Mouse (Mus musculus): ENCODE measurements at regions not wholly inside any gene's neighbourhood (a gene's known extent, or its start where the extent isn't known, plus 50 kb on each side); places are given as distances from the start of the nearest gene placed in this dataset.

- intact Hi-C loops (cut with DNase I), result no loop called here
Observed at GRCm38 (mm10) chr6:31171831-31172569, 213.1 kb upstream of the Klf14 start.

GRCm38 (mm10) chr6:31175769-31176168 is 216.9 kb upstream of the Klf14 start:
- DNase-seq (ENCODE audit: low spot score in 2 of 2), result no peak
- intact Hi-C loops (cut with DNase I), result loop anchor here (5.0 kb wide), 1 partner anchor 98 kb away; no protein-coding TSS in a partner anchor

More at GRCm38 (mm10) chr6:31171831-31172569, 213.1 kb upstream of the Klf14 start:
- peak; percentile 41 to 46 for DNase-seq (ENCODE audit: low spot score in 2 of 2)

GRCm38 (mm10) chr6:31176368-31176767 is 217.5 kb upstream of the Klf14 start:
- no peak for DNase-seq (ENCODE audit: low spot score in 2 of 2)

GRCm38 (mm10) chr6:31176831-31177230 is 218.0 kb upstream of the Klf14 start:
- intact Hi-C loops (cut with DNase I), result loop anchor here (5.0 kb wide), 1 partner anchor 100 kb away; no protein-coding TSS in a partner anchor

More at GRCm38 (mm10) chr6:31176368-31176767, 217.5 kb upstream of the Klf14 start:
- intact Hi-C loops (cut with DNase I), result loop anchor here (5.0 kb wide), 1 partner anchor 99 kb away; no protein-coding TSS in a partner anchor

GRCm38 (mm10) chr6:31178201-31178880 is 219.5 kb upstream of the Klf14 start:
- DNase-seq (ENCODE audit: low spot score in 2 of 2), result no peak
- intact Hi-C loops (cut with DNase I), result loop anchor here (5.0 kb wide), 1 partner anchor 101 kb away; no protein-coding TSS in a partner anchor

More at GRCm38 (mm10) chr6:31176831-31177230, 218.0 kb upstream of the Klf14 start:
- DNase-seq (ENCODE audit: low spot score in 2 of 2), result no peak

- DNase-seq (ENCODE audit: low spot score in 2 of 2), result no peak
- intact Hi-C loops (cut with DNase I), result no loop called here
Observed at GRCm38 (mm10) chr6:31182284-31182683, 216.3 kb upstream of the Mkln1 start.

GRCm38 (mm10) chr6:31183127-31183526 is 215.4 kb upstream of the Mkln1 start:
- intact Hi-C loops (cut with DNase I), result no loop called here

DNA sequence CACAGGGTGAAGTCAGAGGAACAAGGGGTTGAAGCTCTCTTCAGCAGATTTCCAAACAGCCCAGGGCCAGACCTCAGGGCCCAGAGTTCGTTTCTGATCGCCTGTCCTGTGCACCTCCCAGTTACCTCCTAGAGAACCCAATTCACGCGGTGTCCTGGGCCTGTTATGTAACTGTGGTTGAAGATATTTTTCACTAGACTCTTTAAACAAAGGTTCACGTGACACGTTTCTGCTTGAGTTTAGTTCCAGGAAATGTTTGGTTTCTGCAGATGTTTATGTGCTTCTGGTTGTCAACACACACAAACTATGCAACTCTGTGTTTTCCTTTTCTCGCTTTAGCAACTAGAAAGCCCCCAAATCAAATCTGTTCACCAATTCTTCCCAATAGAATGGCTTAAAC is 214.0 kb upstream of the Mkln1 start:
- intact Hi-C loops (cut with DNase I), result no loop called here

More at GRCm38 (mm10) chr6:31183127-31183526, 215.4 kb upstream of the Mkln1 start:
- no peak for DNase-seq (ENCODE audit: low spot score in 2 of 2)

DNA sequence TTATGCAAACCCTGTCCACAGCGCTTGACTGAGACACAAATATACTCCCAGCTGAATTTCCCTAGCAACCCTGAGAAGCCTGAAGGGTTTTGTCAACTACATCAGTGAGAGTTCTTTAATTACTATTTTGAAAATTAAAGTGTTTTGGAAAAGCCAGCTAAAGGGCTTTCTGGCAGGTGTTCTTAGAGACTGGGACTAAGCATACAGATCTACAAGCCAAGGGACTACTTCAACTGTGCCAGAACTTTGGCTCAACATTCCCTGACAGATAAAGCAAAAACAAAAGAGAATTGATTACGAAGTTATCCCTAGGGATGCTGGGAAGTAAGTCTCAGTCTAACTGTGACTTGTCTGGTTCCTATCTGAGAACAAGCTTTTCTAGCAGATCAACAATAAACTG is 213.4 kb upstream of the Mkln1 start:
- intact Hi-C loops (cut with DNase I), result loop anchor here (5.0 kb wide), 1 partner anchor 267 kb away; no protein-coding TSS in a partner anchor
- DNase-seq (ENCODE audit: low spot score in 2 of 2), result no peak

More for the DNA sequence above, 214.0 kb upstream of the Mkln1 start:
- no peak for DNase-seq (ENCODE audit: low spot score in 2 of 2)

GRCm38 (mm10) chr6:31188066-31188465 is 210.5 kb upstream of the Mkln1 start:
- no peak for DNase-seq (ENCODE audit: low spot score in 2 of 2)
- intact Hi-C loops (cut with DNase I), result loop anchor here (5.0 kb wide), 1 partner anchor 264 kb away; no protein-coding TSS in a partner anchor

DNA sequence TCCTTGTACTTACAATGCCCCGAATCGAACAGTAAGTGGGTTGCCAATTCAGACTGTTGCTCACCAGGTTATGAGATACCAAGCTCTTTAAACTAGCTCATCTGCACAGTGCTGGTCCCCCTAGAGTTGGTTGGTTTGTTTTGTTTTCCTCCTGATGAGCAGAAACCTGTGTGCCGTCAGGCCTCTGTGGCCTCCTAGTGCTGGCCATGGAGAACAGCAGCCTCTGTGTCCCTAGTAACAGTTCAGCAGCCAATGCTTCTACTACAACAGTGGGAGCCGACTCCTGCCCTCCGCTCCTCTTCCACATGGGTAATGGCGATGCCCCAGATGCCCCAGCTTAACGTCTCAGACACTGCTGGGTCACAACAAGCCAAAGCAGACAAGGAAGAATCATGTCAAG is 209.5 kb upstream of the Mkln1 start:
- DNase-seq (ENCODE audit: low spot score in 2 of 2), result no peak
- intact Hi-C loops (cut with DNase I), result loop anchor here (5.0 kb wide), 1 partner anchor 263 kb away; no protein-coding TSS in a partner anchor

DNA sequence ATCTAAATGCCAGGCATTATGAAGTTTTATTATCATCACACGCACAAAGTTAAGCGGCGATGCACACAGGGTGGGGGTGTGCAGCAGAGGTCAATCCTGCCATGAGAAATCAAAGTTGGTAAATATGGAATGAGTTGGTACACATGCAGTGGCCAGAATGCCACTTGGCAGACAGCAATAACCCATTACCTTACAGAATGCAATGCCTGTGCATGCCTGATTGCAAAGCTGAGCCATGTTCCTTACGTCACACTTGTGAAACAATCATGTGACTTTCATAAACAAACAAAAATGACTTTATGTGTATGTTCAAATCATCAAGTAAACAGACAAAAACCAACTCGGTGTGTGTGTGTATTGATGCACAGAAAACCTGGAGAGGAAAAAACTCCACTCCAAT is 208.5 kb upstream of the Mkln1 start:
- intact Hi-C loops (cut with DNase I), result no loop called here

DNA sequence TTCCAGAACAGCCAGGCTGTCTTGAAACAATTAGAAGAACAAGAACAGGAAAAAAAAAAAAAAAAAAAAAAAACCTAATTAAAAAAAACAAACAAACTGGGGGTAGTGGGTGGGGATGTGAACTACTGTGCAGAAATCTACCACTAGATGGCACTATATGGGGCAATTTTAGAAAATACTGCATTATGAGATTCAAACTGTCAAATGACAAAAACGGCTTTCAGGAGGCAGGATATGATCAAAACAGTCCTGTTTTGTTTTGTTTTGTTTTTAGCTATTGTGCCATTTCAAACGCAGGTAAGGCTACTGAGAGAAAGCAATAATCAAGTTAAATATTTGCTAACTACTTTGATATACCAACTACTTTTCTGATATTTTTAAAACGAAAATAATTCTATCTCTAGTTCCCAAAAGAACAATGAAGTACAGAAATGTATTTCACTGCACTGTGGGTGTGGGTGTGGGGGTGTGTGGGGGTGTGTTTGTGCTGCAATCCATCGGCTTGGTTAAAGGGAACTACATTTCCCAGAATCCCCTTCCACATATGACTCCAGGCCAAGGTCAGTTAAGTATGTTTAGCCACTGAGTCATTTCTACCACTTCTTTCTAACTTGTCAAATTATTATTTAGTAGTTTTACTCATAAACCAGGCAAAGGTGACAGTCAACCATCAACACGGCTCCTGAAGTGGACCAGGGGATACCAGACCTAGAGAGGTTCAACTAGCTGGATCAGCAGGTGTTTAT is 207.7 kb upstream of the Mkln1 start:
- DNase-seq (ENCODE audit: low spot score in 2 of 2), result no peak
- intact Hi-C loops (cut with DNase I), result no loop called here

More for the DNA sequence above, 208.5 kb upstream of the Mkln1 start:
- no peak for DNase-seq (ENCODE audit: low spot score in 2 of 2)

DNA sequence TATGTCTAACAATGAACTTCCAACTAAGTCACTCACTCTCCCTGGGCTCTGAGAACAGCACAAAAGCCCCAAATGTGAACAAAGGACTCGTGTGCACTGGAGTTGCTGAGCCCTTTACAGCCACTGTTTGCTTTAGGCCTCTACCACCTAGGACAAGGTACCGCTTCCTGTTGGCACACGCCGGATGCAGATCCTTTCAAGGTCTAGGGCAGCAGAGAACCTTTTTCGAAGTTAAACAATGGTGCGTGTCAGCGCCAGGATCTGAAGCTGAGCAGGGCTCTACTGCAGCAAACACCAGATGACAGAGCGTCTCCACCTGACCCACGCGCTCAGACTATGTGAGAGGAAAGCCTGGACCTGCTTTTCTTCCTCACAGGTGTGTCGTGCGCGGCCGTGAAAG is 207.0 kb upstream of the Mkln1 start:
- intact Hi-C loops (cut with DNase I), result no loop called here
- DNase-seq (ENCODE audit: low spot score in 2 of 2), result no peak

- intact Hi-C loops (cut with DNase I), result no loop called here
- DNase-seq (ENCODE audit: low spot score in 2 of 2), result no peak
Observed at GRCm38 (mm10) chr6:31192197-31192596, 206.3 kb upstream of the Mkln1 start.

GRCm38 (mm10) chr6:31193202-31193601 is 205.3 kb upstream of the Mkln1 start:
- DNase-seq (ENCODE audit: low spot score in 2 of 2), result peak in 1 of 2 experiments; percentile 59
- intact Hi-C loops (cut with DNase I), result no loop called here

GRCm38 (mm10) chr6:31197631-31198338 is 200.8 kb upstream of the Mkln1 start:
- intact Hi-C loops (cut with DNase I), result no loop called here
- no peak for DNase-seq (ENCODE audit: low spot score in 2 of 2)

GRCm38 (mm10) chr6:31198340-31198739 is 200.2 kb upstream of the Mkln1 start:
- DNase-seq (ENCODE audit: low spot score in 2 of 2), result peak; percentile 47 to 72
- intact Hi-C loops (cut with DNase I), result no loop called here

DNA sequence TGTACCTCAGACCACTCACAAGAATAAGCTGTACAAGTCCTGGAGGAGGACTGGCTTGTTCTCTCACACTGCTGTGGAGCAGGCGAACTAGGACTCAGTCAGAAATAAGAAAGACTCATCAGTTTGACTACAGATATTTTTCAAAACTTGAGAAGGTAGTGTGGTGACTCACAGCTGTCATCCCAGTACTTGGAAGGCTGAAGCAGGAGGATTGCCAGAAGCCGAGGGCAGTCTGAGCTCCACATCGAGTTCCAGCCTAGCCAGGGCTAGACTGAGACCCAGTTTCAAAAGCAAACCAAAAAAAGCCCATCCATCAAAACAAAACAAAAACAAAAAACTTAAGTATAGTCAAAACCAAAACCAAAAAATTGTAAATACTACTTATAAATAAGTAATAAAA is 197.8 kb upstream of the Mkln1 start:
- DNase-seq (ENCODE audit: low spot score in 2 of 2), result no peak
- intact Hi-C loops (cut with DNase I), result no loop called here

Measured in left cerebral cortex, postnatal 14 days (tissue).